Mouse (Mus musculus) left cerebral cortex, adult 8-10 months (tissue): ENCODE data around the gene Zfr2. TPM values are rescaled to one million over a fixed set of nuclear protein-coding genes. Genes with fewer than 3 reads are reported as not detected.
A peak's percentile ranks its signal among the peaks of the same experiment; 100 is the strongest.

Experiments
- DNase-seq, 2 experiments: peaks; one replicate each; pipeline ENCODE4 v3.0.0; 2022; ENCODE audit warnings: low spot score in 2 of 2
- total RNA-seq, 4 experiments: library from RNA; stranded (reverse); gene quantifications; 2 replicates each; pipeline ENCODE4 v1.2.4; 2022

The Zfr2 gene
- total RNA-seq, 4 experiments from 2014 or later, result 58.4 to 65.1 (median 60.8) TPM

DNA sequence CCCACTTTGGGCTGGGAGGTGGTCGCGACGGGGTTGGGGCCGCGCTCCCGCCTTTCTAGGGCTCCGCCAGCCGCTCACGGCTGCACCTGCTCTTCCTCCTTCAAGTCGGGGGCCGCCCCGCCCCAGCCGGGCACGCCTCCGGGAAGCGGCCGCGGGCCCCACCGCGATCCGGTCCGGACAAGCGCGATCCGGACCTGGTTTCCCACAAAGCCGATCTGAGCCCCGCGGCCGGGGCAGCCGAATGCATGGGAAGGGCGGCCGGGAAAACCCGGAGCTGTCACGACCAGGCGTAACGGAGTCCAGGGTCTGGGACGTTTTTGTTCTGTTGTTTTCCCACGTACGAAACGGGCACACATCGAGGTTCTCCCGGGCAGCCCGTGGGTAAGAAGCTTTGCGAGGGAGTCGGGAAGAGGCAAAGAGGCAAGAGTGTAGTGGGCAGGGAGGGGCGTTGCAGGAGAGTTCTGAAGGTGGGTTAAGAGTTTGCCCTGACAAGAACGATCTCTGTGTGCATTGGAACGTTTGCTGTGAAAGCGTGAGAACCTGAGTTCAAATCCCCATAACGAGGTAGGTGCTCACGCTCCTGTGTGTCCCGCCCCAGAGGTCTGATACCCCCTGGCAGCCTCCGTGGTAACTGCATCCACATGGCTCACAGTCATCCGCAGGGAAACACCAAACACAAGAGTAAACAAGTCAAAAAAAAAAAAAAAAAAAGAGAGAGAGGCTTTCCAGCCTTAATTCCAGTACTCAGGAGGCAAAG lies 52.9 kb downstream of the Zfr2 start:
- no peak for DNase-seq

DNA sequence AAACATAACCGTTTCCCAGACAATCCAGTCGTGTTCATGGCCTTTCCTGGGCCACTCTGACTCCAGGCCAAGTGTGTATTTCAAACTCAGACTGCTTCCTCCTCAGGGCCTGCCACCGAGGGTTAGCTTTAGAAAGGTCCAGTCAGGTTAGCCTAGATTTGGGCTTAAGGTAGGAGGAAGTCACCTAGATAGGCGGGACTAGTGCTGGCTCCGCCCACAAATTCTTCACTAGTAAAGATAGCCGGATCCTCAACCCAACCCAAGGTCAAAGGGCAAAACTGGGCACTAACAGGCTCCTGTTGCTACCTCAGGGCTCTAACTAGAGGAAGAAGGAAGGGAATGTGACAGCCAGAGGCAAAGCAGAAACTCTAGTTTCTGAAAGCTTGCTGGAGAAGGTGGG lies 53.6 kb downstream of the Zfr2 start:
- DNase-seq, result no peak

DNA sequence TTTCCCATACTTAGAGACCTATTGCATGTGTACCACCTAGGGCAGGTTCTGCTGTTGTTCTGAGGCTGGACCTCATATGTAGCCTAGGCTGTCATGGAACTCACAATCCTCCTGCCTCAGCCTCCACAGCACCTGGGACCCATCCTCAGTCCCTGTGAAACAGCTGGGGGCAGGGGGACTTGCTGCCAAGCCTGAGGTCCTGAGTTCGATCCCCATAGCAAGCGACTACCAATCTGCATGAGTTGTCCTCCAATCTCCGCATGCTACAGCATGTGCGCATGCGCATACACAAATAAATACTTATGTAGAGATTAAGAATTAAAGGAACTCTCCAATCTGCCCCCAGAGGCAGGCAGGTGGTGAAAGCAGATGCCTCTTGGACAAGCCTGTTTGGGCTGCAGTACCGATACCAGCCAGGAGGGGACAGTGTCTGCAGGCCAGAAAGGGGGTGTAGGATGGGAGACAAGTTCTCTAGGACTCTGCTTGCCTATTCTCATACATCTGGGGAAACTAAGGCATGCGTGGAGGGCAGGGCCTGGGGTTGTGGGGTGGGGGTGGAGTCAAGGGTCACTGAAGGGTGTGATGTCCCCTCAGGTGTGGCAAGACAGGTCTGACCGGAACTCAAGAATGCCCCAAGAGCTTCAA lies 54.7 kb downstream of the Zfr2 start:
- DNase-seq, result no peak

DNA sequence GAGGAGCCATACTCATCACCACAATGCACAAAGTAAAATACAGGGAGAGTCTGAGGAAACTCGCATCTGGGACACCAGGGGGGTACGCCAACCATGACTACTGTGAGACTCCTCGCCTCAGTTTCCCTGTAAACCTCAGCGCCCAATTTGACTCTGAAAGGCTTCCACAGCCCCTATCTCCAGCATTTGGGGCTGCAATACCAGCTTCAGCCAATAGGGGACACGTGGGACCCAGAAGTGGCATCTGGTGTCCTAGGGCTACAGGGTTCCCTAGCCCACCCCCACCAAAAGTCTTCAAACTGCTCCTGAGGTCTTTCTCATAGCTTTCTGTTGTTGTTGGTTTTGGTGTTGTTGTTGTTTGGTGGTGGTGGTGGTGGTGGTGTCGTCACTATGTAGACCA lies 55.6 kb downstream of the Zfr2 start:
- no peak for DNase-seq

DNA sequence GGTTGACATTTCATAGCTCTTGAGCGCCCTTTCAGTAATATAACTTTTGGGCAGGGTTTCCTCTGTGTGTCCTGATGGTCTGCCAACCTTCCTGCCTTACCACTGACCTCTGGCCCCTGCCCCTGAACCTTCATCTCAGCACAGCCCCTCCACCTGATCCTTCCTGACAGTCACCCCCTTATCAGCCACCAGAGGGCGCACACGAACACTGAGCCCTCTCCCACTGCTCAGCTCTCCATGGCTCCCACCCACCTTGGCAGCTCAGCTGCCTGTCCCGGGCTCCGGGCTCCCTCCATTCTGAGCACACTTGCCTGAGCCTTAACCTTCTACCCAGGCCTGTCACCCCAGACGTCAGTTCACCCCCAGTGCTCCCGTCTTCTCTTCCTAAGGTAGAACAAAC lies 56.3 kb downstream of the Zfr2 start:
- DNase-seq, result no peak

DNA sequence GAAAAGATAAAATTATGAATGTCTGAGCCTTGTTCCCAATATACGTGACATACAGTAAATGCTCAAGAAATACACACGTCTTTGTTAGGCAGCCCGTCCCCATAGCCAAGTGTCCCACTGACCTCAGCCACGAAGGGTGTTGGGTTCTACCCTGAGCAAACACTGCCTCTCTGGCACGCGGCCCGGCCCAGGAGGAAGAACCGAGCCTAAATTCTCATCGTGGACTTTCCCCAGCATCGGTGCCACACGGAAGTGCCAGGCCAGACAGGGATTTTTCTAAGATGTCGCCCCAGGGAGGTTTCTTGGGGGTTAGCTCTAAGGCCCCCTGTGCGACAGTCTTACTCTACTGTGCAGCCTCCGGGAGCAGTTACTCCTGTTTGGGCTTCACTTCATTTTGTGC lies 56.9 kb downstream of the Zfr2 start:
- DNase-seq, result no peak

DNA sequence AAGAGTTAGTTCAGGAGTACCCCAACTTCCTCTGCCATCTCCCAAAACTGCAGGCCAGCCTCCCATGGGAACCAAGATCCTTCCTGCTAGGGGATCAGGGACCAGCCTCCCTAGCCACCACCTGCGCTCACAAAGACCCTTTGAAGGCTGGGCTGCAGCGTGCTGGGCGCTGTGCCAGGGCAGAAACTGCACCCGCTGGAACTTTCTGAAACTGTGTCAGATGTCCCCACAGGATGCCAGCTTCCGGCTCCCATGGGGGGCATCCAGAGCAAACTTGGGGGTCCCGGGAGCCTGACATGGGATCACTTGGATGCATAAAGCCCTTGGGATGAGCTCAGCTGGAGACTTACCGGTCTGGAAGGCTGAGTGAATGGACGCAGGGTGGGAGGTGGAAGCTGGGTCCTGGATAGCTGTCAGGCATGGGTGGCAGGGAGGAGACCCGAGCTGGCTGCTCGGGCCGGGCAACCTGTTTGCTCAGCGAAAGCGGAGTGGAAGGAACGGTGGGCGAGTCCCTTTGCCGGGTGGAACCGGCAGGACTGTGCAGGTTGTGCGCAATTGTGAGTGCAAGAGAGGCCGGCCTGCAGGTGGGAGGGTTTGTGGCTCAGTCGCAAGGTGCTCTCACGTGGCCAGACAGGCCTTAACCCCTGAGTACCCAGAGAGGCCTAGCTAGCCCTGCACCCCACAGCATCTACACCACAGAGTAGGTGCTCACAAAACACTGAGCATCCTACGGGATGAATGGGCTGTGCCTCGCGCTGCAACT lies 57.9 kb downstream of the Zfr2 start:
- DNase-seq, result no peak

DNA sequence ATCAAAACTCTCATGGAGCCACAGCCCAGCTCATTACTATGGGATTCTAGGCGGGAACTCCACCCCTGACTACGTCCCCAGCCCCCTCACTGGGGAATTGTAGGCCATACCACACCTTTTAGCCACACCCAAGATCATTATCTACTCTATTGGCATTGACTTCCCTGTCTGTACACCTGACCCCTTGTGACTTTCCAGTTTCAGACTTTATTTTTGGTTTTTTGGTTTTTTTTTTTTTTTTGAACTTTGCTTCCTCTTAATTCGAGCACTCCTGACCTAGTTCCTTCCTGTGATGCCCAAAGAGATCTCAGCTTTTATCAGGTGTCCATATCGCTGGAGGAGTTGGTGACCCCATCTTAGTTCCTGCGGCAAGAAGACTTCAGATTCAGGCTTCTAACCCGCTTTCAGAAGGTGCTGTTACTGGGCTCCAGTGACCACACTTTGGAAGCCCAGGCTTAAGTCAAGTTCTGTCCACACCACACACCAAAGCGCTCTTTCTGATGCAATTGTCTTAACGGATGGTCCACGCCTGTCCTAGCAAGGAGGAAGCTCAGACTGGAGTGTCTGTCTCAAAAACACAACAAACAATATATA lies 58.7 kb downstream of the Zfr2 start, which contains the start of gene Tjp3:
TSS of gene Tjp3 (minus strand) at position 71 of the 594 bp plus-strand sequence.
- no peak for DNase-seq

DNA sequence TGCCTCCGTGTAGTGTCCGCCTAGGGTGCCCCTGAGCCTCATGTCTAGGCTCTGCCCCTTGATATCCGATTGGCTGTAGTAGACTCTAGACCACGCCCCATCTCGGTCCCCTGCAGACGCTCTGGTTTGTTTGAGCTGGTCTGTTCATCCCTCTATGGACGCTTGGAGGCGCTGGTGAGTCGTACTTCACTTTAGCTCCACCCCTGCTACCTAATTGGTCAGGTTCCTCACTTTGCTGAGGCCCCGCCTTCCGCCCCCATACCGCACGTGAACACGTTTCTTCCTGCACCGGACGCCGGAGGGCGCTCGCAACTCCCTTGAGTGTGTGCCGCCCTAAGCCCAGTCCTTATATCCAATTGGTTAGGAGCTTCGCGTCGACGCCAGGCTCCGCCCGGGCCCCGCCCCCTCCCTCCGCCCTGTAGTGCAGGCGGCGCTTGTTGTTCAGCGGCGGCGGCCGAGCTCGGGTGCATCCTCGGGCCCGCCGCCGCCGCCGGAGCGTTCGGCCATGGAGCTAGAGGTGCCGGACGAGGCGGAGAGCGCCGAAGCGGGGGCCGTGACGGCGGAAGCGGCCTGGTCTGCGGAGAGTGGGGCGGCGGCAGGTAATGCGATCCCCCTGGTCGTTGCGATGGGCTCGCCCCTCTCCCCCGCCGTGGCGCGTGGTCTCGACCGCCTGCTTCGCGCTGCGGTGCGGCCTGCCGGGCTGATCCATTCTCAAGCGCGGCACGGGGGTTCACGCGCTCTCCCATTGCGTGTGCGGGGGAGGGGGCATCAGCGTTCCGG lies 59.8 kb downstream of the Zfr2 start, which contains the start of gene Pip5k1c:
TSS of gene Pip5k1c (plus strand) at position 410 of the 780 bp plus-strand sequence.
- peak; percentile 98 to 100 for DNase-seq

DNA sequence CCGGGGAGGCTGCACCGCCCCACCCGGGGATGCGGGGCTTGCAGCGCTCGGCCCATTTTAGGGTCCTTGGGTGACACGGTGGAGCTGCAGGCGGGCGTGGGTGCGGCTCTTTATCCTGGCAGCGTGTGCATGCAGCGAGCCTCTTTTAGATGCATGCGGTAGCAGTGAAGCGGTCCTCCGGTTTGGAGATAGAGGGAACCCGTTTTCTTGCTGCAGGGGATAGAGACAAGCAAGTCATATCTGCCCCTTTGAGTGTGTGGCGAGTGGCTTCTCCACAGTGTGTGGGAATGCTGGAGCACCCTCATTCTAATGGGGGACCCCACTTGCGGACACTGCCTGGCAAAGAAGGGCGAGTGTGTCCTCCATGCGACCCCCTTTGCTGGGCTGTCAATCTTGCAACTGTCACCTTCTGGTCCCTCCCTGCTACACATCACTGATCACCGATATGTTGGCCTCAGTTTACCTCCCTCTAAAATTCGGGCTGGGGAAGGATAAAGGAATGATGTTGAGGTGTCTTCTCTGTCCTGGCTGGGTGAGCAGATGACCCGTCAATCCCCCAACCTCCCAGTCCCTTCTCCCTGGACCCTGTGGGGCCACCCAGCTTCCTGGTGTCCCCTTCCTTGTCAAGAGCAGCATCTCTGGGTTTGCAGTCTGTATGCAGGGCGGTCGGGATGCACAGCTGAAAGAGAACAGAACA lies 60.5 kb downstream of the Zfr2 start:
- peak in 1 of 2 experiments; percentile 80 for DNase-seq

DNA sequence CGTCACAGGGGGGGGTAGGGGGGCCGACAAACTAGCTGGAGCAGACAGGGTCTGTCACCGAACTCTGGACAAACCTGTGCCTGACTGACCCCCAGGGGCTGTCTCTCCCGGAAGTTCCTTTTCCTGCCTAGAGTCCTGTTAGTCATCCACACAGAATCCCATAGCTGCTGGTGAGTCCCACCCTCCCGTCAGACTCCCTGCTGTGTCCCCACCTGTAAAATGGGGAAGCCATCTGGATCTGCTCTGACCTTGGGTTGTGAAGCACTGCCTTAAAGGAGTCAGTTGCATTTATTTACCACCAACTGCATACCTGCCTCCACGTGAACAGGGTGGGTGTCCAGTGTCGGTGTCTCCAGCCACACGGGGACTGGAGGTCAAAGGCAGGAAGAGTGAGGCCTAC lies 61.5 kb downstream of the Zfr2 start:
- no peak for DNase-seq

DNA sequence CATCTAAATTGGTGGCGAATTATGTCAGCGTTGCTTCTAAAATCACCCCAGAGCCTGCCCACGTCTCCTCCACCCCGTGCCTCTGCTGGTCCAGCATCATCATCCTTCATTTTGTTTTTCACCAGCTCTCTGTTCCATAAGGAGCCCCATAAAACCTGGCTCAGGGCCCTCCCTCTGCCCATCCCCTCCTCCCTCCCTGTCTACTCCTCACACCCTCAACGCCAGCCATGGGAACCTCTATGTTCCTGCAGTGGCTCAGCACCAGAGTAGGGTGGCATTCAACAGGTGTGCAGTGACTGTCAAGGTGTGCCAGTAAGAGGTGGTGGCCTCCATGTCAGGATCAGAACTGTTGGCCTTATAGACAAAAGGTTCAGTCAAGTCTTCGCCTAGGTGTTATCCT lies 62.2 kb downstream of the Zfr2 start:
- peak in 1 of 2 experiments; percentile 70 for DNase-seq

DNA sequence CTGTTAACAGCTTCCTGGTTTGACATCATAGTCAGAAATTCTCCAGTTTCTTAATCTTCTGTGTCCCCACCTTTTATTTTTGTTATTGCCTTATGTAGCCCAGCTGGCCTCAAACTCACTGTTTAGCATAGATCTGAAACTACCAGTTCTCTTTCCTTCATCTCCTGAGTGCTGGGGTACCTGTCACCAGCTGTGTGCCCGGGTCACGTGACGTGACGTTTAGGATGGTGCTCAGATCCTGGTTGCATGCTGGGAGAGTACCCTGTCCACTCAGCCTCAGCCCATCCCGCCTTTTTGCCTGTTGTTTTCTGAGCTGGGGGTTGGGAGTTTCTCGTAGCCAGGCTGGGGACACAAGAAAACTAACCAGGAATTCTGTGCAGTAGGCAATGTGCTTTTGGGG lies 64.3 kb downstream of the Zfr2 start:
- DNase-seq, result no peak

DNA sequence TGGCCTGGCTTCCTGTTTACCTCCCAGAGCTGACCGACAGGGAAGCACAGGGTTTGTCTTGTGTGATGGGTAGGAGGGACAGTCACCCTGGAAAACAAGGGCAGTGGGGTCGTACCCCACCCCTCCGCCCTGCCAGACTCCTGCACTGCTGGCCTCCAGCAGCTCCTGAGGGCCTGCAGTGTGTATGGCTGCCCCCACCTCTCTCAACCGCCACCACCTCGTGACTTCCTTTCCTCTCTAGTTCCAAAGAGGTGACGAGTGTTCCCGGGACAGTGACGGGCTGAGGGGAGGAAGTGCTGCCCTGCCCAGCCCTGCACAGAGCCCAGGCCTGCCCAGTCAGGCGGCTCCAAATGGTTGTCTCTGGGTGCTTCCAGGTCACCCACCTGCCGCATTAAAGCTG lies 64.9 kb downstream of the Zfr2 start:
- no peak for DNase-seq

DNA sequence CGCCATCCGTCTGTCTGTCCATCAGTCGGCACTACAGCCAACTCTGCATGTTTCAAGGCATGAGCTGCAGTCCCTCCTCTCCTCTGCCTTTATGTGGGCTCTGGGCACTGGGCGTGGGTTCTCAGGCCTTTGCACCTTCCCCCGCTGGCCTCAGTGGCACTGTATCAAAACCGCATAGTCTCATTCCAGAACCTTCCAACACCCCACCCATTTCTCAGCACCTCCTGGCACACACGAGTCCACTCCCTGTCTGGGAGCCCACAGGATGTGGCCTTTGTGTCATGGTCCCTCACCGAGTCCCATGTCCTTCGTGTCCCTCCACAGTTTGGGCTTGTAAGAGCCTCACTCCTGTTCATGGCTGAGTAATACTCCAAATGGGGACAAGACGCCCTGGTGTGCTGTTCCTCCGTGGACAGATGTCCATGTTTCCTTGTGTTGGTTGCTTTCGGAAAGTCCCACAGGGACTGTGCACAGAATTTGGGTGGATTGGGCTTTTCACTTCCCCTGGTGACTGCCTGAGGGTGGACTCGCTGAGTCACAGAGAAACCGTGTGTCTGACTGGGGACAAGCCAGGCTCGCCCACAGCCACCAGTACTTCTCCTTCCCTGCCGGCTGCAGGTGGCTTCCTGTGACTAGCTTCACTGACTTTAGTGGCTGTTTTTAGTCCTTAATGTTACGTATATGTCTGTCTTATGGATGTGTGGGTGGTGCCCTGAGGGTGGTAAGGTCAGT lies 65.6 kb downstream of the Zfr2 start:
- DNase-seq, result peak in 1 of 2 experiments; percentile 84

DNA sequence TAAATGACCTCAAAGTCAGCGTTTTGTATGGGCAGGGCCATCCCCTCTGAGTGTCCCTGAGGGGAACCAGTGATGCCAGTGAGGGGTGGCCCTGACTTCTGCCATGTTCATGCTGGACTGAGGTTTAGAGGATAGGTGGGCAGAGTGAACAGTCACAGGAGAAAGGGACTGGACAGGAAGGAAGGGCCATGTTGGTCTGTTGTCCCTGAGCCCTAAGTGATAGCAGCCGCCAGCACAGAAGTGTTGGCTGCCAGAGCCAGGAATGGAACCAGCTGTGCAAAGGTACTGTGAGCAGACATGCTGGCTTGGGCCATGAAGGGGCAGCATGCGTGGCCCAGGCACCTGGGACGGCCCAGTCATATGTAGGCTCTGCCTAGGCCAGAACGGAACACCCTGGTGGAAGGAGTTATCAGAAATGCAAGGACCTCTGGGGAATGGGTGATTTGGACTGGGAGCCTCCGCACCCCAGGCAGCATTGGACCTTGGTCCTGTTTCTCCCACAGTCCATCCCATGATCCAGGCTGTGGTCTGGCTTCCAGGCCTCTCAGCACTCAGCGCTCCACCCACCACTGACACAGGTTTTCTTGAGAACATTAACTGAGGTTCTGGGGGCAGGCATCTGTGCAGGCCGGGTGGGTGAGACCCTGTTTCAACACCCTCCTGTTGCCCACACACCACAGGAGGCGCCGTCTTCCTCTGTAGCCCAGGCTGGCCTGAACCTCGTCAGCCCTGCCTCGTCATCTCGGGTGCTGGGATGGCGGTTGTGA lies 66.8 kb downstream of the Zfr2 start:
- no peak for DNase-seq

DNA sequence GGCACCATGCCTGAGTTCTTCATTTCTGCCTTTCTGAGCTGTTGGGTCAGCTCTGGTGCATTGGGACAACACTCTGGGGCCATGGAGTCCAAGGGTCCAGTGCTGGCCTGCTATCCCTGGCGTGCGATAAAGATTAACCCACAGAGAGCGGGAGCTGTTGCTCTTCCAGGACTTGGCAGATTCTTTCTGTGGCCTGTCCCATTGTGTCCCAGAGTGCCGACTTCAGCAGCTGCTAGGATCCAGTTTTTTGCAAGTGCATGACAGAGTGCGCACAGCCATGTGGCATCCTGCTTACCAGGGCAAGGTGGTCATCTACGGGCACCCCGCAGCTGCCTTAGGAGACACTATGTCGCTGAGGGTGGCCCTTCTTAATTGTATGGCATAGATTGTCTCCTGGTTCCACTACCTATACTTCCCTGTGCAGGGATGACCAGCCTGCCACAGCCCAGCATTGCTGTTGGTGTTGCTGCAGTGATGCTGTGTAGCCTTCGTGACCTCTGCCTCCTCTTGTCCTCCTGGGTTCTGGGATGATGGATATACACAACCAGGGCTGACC lies 67.5 kb downstream of the Zfr2 start:
- DNase-seq, result no peak

DNA sequence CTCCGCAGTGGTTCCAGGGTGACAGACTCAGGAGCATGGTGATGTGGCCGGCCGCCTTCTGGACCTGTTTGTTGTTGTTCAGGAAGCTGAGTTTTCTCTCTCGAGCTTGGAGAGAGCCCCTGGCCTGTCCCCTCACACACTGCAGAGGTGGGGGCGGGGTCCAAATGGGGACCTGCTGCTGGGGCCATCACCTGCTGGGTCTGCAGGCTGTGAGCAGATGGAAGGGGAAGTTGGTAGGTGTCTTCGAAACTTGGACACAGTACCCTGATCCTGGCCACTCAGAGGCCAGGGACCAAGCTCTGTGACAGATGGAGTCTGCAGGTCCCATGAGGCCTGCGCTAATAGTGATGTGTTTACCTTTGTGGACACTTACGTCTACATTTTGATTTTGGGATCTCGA lies 68.4 kb downstream of the Zfr2 start:
- DNase-seq, result no peak
